Mouse (Mus musculus) limb, embryonic 11.5 days (tissue): ENCODE results near the gene Pgap2. TPM values are rescaled to one million over a fixed set of nuclear protein-coding genes. Genes with fewer than 3 reads are reported as not detected.
A peak's percentile ranks its signal among the peaks of the same experiment; 100 is the strongest.
"Not testable (repeated sequence)": the region's sequence is repeated elsewhere in the genome, so short reads cannot be mapped to it uniquely, and the experiment has no call there.

Experiments used
- ATAC-seq: fragments of 200-750 bp; cut with Nextera tagmentation; 2 replicates; pipeline ENCODE4 v1.8.0; 2017; ENCODE audit warnings: low read depth; ENCODE audit not compliant: insufficient number of reproducible peaks, low FRiP score, low TSS enrichment
- DNase-seq: peaks from one replicate; pipeline ENCODE4 v3.0.0-alpha.2; 2015; ENCODE audit warnings: low spot score
- H3K27ac ChIP-seq: fragments of 300-500 bp; sonication (generic); replicated peaks from 2 replicates; pipeline ENCODE4 v1.5.1; 2014; ENCODE audit warnings: low read depth, mild to moderate bottlenecking, low read length
- H3K27me3 ChIP-seq: fragments of 300-500 bp; sonication (generic); 2 replicates; pipeline ENCODE4 v1.6.1; 2014; ENCODE audit warnings: mild to moderate bottlenecking, low read length, mixed read lengths; ENCODE audit not compliant: control insufficient read depth, insufficient read depth
- H3K36me3 ChIP-seq: fragments of 300-500 bp; sonication (generic); 2 replicates; pipeline ENCODE4 v1.6.1; 2014; ENCODE audit warnings: mild to moderate bottlenecking, low read length, moderate library complexity, mixed read lengths; ENCODE audit not compliant: control insufficient read depth, insufficient read depth
- H3K4me1 ChIP-seq: fragments of 300-500 bp; sonication (generic); 2 replicates; pipeline ENCODE4 v1.6.1; 2014; ENCODE audit warnings: low read length, mixed read lengths; ENCODE audit not compliant: control insufficient read depth, insufficient read depth
- H3K4me2 ChIP-seq: fragments of 300-500 bp; sonication (generic); 2 replicates; pipeline ENCODE4 v1.6.1; 2014; ENCODE audit warnings: low read depth, mild to moderate bottlenecking, moderate library complexity; ENCODE audit not compliant: severe bottlenecking
- H3K4me3 ChIP-seq: fragments of 300-500 bp; sonication (generic); 2 replicates; pipeline ENCODE4 v1.5.1; 2014; ENCODE audit warnings: low read depth, low read length
- H3K9ac ChIP-seq: fragments of 300-500 bp; sonication (generic); 2 replicates; pipeline ENCODE4 v1.6.1; 2014; ENCODE audit warnings: mild to moderate bottlenecking, low read length
- H3K9me3 ChIP-seq: fragments of 300-500 bp; sonication (generic); 2 replicates; pipeline ENCODE4 v1.6.1; 2016; ENCODE audit warnings: low read length; ENCODE audit not compliant: control insufficient read depth
- WGBS: fragments of 180-500 bp; shearing (Covaris S2); extraction: QIAGEN DNeasy Blood & Tissue Kit; methylation state at CpG from one replicate; pipeline ENCODE4 v1.1.7; 2014; 5-methylcytosine and 5-hydroxymethylcytosine counted together
- polyA plus RNA-seq: library from polyadenylated mRNA; unstranded; fragments of >200 nt; fragmentation: Nextera tagmentation; extraction: Ambion mirVana; gene quantifications from 2 replicates; pipeline ENCODE4 v1.2.1, GENCODE M21; 2014

Pgap2 gene
- polyA plus RNA-seq, 1 experiment from 2014 or later, result 78.3 TPM

DNA sequence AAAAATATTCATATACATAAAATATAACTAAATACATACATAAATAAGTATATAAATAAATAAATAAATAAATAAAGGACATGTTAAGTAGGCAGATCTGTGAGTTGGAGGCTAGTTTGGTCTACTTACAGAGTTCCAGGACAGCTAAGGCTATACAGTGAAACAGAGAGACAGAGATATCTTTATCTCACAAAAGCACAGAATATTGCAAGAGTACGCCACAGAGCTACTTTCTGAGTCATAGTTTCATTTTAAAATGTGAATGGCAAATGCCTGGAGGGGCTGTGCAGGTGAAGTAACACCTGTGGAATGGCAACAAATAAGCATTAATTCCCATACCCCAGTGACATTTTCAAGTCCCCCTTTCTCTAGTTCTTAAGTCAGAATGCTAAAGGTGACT is 43.6 kb downstream of the Pgap2 start:
- H3K27ac ChIP-seq, result no peak overlapping the region
- H3K9ac ChIP-seq, result no peak overlapping the region
- H3K4me2 ChIP-seq, result no peak overlapping the region
- H3K9me3 ChIP-seq, result no peaks in the 10 kb centered on the region
- H3K4me3 ChIP-seq, result no peak overlapping the region
- no peaks in the 10 kb centered on the region for H3K27me3 ChIP-seq
- ATAC-seq (no peak), DNase-seq (no peak)
- peaks cover 5% of the 10 kb centered on the region for H3K4me1 ChIP-seq
- H3K36me3 ChIP-seq, result no peaks in the 10 kb centered on the region
- 88% methylated on average over 1 of the region's 1 CpGs for WGBS

DNA sequence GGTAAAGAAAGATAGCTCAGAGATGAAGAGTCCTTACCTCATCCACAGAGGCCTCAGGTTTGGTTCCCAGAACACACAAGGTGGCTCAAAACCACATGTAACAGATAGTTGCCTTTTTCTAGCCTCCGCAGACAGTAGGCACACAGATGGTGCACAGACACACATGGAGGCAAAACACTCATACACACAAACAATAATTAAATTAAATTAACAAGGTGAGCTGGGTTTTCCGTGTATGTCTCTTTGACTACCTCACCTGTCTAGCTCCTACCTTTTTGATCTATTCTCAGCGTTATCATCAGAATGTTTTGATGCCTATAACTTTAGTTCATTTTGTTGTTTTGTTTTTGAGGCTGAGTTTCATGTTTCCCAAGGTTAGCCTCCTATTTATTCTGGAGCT is 45.9 kb downstream of the Pgap2 start, which contains the start of gene Rhog:
Gene Rhog, minus strand, starts transcription at position 101 of the 400 bp plus-strand sequence.
- no peak within 1 kb of the TSS for H3K4me3 ChIP-seq
- WGBS, result 77% methylated on average over 3 of the region's 3 CpGs
- H3K4me1 ChIP-seq, result no peaks in the 10 kb centered on the region
- ATAC-seq (no peak), DNase-seq (no peak)
- H3K27me3 ChIP-seq, result no peaks in the 10 kb centered on the region
- no peaks in the 10 kb centered on the region for H3K9me3 ChIP-seq
- H3K27ac ChIP-seq, result no peak within 1 kb of the TSS
- no peak within 1 kb of the TSS for H3K9ac ChIP-seq
- no peaks in the 10 kb centered on the region for H3K36me3 ChIP-seq
- H3K4me2 ChIP-seq, result no peak within 1 kb of the TSS

DNA sequence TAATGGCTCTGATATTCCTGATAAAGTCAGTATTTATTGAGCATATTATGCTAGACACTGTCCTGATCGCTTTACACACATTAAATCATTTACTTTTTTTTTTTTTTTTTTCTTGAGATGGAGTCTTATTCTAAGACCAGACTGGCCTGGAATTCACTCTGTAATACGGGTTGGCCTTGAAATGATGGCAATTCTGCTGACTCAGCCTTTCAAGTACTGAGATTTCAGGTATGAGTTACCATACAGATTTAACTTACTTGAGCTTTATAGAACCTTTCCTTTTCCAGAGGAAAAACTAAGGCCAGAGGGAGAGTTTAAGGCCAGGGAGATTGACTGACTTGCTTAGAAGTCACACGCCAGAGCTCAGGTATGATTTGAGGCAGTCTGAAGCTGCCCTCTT is 46.6 kb downstream of the Pgap2 start:
- ATAC-seq (no peak), DNase-seq (no peak)
- Histone ChIP-seq H3K4me3 (no peak overlapping the region), H3K27ac (no peak overlapping the region), H3K27me3 (no peaks in the 10 kb centered on the region), H3K4me1 (no peaks in the 10 kb centered on the region), H3K9me3 (no peaks in the 10 kb centered on the region), H3K4me2 (no peak overlapping the region), H3K36me3 (no peaks in the 10 kb centered on the region), H3K9ac (no peak overlapping the region)
- 79% methylated on average over 3 of the region's 3 CpGs for WGBS

DNA sequence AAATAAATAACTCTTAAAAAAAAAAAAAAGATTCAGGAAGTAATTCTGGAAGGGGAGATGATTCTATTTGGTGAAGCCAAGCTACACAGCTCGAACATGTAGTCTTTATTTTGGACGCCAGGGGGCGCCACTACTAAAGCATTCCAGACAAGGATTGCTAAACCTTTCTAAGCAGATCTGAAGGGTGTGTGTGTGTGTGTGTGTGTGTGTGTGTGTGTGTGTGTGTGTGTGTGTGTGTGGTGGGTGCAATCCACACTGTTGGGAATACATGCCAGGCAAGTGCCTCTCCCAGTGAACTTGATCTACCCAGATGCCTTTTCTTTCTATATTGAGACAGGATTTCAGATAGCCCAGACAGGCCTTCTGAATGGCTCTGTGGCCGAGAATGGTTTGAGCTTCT is 48.2 kb downstream of the Pgap2 start:
- Histone ChIP-seq H3K4me2 (no peak overlapping the region), H3K27ac (no peak overlapping the region), H3K9ac (no peak overlapping the region), H3K4me1 (no peaks in the 10 kb centered on the region), H3K4me3 (no peak overlapping the region), H3K9me3 (no peaks in the 10 kb centered on the region), H3K36me3 (no peaks in the 10 kb centered on the region), H3K27me3 (no peaks in the 10 kb centered on the region)
- DNase-seq (peak; percentile 89), ATAC-seq (0 out of 2 replicates have a peak, but pooled peaks have one; percentile 68)
- WGBS, result 23% methylated on average over 4 of the region's 4 CpGs

DNA sequence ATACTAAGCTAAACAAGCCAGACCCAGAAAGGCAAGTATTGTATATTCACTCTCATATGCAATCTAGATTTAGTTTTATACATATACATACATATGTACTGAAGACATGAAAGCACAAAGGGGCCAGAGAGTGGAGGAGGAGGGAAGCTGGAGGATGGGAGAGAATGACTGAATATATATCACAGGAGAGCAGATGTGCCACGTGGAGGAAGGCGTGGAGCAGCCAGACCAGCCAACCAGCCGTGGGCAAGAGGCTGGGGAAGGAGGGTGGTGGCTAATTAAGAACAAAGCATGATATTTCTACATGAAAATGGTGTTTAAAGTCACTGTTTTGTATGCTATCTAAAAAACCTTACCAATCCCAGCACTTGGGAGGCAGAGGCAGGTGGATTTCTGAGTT is 48.7 kb downstream of the Pgap2 start:
- H3K4me2 ChIP-seq, result no peak overlapping the region
- ATAC-seq (no peak), DNase-seq (no peak)
- no peaks in the 10 kb centered on the region for H3K4me1 ChIP-seq
- WGBS, result 71% methylated on average over 3 of the region's 3 CpGs
- H3K4me3 ChIP-seq, result no peak overlapping the region
- no peaks in the 10 kb centered on the region for H3K27me3 ChIP-seq
- H3K36me3 ChIP-seq, result no peaks in the 10 kb centered on the region
- no peak overlapping the region for H3K27ac ChIP-seq
- H3K9me3 ChIP-seq, result no peaks in the 10 kb centered on the region
- no peak overlapping the region for H3K9ac ChIP-seq

DNA sequence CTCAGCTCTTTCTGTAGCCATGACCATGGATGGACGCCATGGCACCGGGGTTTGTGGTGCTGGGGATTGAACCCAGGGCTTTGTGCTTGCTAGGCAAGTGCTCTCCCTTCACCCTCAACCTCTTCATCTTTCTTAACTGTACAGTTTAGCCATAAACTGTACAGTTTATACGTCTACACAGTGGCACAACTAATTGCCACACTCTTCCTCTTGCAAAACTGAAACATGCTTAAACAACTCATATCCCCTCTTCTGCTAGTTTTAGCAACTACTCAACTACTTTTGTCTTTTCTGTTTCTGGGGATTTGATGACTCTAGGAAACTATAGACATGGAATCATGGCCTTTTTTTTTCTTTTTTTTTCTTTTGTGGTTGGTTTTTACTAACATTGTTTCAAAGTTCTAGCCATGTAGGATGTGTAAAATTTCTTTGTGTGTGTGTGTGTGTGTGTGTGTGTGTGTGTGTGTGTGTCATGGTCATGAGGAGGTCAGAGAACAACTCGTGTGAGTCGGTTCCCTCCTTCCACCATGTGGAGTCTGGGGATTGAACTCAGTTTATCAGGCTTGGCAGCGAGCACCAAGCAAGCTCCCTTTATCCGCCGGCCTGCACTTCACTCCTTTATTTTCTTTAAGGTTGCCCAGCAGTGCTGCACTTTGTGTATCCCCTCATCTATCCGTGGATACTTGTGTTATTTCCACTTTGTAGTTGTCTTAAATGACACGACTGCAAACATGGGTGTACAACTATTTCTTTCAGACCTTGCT is 49.9 kb downstream of the Pgap2 start:
- no peak overlapping the region for H3K9ac ChIP-seq
- no peaks in the 10 kb centered on the region for H3K4me1 ChIP-seq
- no peak for DNase-seq
- H3K27ac ChIP-seq, result no peak overlapping the region
- H3K9me3 ChIP-seq, result no peaks in the 10 kb centered on the region
- WGBS, result 81% methylated on average over 10 of the region's 10 CpGs
- no peaks in the 10 kb centered on the region for H3K27me3 ChIP-seq
- no peak overlapping the region for H3K4me2 ChIP-seq
- no peak for ATAC-seq
- H3K4me3 ChIP-seq, result no peak overlapping the region
- H3K36me3 ChIP-seq, result no peaks in the 10 kb centered on the region

DNA sequence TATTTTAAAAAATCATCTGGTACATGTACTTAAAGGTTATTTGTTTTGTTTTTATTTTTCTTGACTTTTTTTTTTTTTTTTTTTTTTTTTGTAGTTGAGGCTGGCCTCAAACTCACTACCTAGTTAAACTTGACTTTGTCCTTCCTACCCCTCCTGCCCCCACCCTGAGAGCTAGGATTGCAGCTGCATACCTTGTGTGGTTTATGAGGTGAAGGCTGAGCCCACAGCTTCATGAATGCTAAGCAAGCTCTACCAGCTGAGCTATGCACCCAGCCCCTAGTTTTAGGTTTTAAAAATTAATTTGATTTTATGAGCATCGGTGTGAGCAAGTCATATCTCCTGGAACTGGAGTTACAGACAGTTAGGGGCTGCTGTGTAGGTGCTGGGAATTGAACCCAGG is 50.5 kb downstream of the Pgap2 start:
- Histone ChIP-seq H3K4me3 (no peak overlapping the region), H3K9me3 (no peaks in the 10 kb centered on the region), H3K9ac (no peak overlapping the region), H3K27me3 (no peaks in the 10 kb centered on the region), H3K4me2 (no peak overlapping the region), H3K27ac (no peak overlapping the region), H3K36me3 (no peaks in the 10 kb centered on the region), H3K4me1 (no peaks in the 10 kb centered on the region)
- DNase-seq (no peak), ATAC-seq (no peak)
- WGBS, result 91% methylated on average over 1 of the region's 1 CpGs

DNA sequence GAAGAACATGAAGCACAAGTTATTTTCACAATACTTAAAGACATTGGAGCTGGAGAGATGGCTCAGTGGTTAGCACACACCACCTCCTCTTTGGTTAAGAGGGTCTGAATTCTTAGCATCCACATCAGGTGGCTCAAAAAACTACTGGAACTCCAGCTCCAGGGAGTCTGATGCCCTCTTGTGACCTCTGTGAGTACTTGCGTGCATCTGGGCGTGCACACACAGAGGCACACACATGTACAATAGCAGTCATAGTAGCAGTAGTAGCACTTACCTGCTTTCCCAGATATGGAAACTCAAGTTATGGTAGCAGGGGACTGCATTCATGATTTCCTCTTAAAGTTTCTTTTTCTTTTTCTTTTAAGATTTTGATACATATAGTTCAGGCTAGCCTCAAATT is 53.0 kb downstream of the Pgap2 start:
- H3K27me3 ChIP-seq, result no peaks in the 10 kb centered on the region
- H3K4me2 ChIP-seq, result no peak overlapping the region
- DNase-seq (no peak), ATAC-seq (no peak)
- no peaks in the 10 kb centered on the region for H3K4me1 ChIP-seq
- no peaks in the 10 kb centered on the region for H3K9me3 ChIP-seq
- WGBS, result 89% methylated on average over 2 of the region's 2 CpGs
- H3K4me3 ChIP-seq, result no peak overlapping the region
- H3K27ac ChIP-seq, result no peak overlapping the region
- H3K9ac ChIP-seq, result no peak overlapping the region
- no peaks in the 10 kb centered on the region for H3K36me3 ChIP-seq

DNA sequence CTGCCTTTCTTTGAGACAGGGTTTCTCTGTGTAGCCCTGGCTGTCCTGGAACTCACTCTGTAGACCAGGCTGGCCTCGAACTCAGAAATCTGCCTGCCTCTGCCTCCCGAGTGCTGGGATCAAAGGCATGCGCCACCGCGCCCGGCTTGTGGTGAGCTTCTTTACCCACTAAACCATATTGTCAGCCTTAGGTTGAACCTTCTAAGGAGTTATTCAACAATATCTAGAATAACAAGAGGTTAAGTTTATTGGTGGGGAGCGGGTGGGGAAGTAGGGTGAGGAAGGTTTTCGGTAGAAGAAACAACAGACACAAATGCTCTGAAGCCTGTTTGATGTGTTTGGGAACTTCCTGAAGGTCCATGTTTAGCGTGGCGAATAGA is 56.0 kb downstream of the Pgap2 start:
- not testable (repeated sequence) for H3K4me3 ChIP-seq
- 90% methylated on average over 10 of the region's 10 CpGs for WGBS

More for the DNA sequence above, 56.0 kb downstream of the Pgap2 start:
- H3K27ac ChIP-seq, H3K9me3 ChIP-seq, H3K27me3 ChIP-seq, H3K36me3 ChIP-seq, H3K9ac ChIP-seq, DNase-seq, H3K4me2 ChIP-seq, ATAC-seq, H3K4me1 ChIP-seq: not testable (repeated sequence)
